Mouse (Mus musculus): Measurements from ENCODE around the gene Mical2.

Mical2 gene

GRCm38 (mm10) chr7:112320052-112320730 lies 94.5 kb downstream of the Mical2 start:
- DNase-seq, result peak; percentile 44

DNA sequence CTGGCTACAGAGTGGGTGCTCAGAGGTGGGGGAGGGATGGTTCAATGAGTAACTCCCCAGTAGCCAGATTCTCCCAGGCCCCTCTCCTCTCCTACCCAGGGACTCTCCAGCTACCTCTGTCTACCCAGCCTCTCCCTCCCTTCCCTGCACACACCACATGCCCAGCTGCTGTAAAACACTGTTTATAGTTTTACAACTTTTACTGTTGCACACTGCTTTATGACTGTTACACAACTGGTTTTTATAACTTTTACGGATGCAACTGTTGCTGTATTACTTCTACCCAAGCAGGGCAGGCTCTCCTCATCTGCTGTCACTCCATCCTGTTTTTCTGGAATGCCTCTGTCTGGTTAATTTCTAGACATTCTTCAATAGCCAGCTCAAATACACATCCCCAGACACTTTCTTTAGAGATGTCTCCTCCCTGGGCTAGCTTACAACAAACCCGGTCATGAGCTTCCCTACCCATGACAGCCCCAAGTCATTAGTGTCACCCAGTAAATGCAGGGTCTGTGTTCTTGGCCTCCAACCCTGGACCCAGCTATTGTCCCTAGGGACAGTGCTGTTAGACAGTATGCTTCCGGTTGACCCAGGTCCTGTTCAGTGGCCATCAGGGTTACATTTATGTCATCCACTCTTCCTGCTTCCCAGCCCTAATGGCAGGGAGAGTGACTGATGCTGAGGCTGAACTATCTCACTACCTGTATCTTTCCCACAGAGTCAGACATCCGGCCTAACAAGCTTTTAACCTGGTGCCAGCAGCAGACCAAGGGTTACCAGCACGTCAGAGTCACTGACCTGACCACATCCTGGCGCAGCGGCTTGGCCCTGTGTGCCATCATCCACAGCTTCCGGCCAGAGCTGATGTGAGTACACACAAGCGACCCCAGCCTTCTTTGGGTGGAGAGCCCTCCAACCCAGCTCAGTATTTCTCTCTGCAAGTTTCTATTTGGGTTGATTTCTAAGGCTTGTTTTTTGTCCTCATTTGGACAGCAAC lies 96.4 kb downstream of the Mical2 start:
- DNase-seq, result no peak

DNA sequence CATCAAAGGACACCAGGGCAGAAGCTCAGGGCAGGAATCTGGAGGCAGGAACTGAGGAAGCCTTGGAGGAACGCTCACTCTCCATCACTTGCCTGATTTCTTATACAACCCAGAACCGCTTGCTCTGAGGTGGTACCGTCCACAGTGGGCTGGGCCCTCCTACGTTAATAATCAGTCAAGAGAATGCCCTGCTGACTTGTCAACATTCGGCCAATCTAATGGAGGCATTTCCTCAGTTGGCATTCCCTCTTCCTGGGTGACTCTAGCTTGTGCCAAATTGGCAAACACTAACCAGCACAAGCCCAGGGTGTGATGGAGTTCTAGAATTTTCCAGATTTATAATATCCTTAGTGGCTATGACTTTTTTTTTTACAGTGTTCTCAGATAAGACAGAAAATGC lies 98.9 kb downstream of the Mical2 start:
- DNase-seq, result no peak

DNA sequence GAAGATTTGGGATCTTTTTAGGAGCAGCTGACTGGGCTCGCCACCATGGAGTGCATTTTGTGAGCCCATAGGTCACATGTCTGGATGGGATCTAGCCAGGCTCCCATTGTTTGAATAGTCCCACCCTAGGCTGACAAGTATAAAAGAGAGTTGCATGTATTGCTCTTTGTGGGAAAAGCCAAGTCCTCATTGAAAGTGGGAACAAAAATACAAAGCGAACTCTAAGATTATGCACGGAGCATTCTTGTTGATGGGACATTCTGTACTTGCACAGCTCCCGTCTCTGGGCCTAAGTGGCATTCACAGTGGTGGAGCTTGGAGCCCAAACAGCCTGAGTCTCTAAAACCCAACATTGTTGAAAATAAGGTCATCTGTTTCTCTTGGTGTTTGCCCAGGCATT lies 101.2 kb downstream of the Mical2 start:
- DNase-seq, result no peak

- peak; percentile 59 for DNase-seq
These were observed 103.3 kb downstream of the Mical2 start for GRCm38 (mm10) chr7:112328969-112329368.

GRCm38 (mm10) chr7:112329496-112329895 lies 103.8 kb downstream of the Mical2 start:
- no peak for DNase-seq

DNA sequence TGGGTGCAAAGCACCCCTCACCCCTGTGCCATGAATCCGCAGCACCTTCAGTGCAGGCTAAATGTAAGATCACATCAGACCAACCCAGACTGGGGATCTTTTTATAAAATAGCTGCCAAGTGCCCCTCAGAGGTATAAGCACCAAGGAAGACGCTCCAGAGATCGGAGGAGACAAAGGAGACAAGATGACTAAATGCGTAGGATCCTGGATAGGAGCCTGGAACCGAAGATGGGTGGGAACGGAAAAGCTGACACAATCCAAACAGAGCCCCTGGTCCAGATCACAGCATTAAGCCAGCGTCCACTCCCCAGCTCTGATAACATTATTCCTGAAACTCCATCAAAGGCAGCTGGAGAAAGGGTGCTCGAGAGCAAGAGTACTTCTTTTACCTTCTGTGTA lies 105.3 kb downstream of the Mical2 start:
- no peak for DNase-seq

DNA sequence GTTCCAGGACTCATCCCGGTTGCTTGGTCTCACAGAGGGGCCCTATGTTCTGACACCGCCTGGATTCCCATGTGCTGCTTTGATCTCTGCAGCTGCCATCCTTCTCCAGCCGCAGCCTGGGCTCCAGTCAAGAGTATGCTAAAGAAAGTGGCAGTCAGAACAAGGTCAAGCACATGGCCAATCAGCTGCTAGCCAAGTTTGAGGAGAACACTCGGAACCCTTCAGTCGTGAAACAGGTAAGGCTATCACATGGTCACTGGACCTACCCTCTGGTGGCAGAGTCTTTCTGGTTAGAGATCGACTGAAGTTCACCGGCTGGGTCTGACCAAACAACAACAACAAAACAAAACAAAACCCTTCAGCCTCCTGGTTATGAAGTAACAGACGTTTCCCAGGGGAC lies 106.1 kb downstream of the Mical2 start:
- DNase-seq, result no peak

DNA sequence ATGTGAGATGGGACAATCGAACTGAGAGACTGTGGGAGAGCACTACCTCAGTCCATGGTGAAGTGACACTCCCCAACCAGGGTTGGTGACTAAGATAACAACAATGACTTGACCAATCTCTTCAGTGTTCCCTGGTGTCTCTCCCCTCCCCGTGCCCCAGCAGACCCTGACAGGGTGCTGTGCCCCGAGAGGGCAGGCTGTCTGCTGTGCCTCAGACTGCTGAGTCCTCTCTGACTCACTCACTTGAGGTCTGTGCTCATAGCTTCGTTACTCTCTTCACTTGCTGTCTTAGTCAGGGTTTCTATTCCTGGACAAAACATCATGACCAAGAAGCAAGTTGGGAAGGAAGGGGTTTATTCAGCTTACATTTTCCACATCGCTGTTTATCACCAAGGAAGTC lies 106.8 kb downstream of the Mical2 start:
- no peak for DNase-seq

- DNase-seq, result no peak
These were observed 107.7 kb downstream of the Mical2 start for GRCm38 (mm10) chr7:112333404-112333803.

DNA sequence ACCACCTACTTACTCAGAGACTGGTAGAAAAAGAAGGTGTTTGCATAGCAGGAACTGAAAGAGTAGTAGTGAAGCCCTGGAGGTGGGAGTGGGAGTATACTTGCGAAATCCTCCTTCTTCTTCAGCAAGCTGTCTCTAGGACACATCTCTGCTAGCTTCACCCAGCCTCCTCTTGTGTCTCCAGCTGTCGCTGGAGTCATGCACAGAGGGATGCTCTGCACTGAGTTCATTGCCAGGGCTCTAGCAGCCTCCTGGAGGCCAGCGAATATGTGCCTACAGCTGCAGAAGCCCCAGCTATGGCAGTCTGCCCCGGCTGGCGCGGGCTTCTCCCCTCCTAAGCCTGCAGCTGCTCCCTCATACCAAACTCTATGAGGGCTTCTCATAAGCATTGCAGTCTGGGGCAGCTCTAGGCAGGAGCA lies 110.6 kb downstream of the Mical2 start:
- DNase-seq, result peak; percentile 43

- DNase-seq, result no peak
These were observed 111.1 kb downstream of the Mical2 start for GRCm38 (mm10) chr7:112336769-112337168.

- DNase-seq, result no peak
These were observed 112.1 kb downstream of the Mical2 start for GRCm38 (mm10) chr7:112337736-112338135.

GRCm38 (mm10) chr7:112341052-112341451 lies 115.4 kb downstream of the Mical2 start:
- no peak for DNase-seq

- DNase-seq, result no peak
These were observed 120.0 kb downstream of the Mical2 start for GRCm38 (mm10) chr7:112345687-112346086.

DNA sequence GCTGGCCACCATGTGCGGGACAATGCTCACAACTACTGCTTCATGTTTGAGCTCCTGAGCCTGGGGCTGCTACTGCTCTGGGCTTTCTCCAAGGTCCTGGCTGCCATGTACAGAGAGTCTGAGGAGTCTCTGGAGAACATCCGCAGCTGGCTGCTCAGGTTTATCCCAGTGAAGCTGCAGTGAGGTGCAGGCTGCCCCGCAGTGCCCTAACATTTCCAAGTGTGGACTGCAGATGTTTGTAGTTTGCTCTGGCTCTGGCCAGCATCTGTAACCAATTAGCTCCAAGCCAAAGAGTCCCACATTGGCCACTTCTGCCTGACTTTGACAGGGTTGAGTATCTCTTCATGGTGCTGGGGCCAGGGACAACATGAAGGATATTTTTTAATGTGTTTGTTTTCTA lies 125.9 kb downstream of the Mical2 start:
- no peak for DNase-seq

DNA sequence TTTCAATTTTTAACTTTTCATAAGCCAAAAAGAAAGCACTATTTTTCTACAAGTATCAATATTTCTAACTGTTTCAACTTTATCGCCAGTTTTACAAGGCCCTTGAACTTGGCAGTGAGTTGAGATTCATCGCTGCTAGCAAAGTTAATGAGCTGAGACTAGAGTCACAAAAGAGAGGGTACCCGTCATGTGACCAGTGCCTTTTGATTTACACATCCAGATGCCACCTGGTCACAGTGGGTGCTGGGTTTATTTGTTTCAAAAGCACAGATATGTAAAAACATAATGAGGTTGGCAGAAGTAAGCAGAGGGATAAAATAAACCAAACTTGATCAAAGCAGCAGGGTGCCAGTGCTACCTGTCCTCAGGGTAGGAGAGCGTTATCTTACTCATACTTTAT lies 126.3 kb downstream of the Mical2 start:
- no peak for DNase-seq

- no peak for DNase-seq
These were observed 127.4 kb downstream of the Mical2 start for GRCm38 (mm10) chr7:112353011-112353410.

- no peak for DNase-seq
These were observed 128.3 kb downstream of the Mical2 start for GRCm38 (mm10) chr7:112353939-112354338.

DNA sequence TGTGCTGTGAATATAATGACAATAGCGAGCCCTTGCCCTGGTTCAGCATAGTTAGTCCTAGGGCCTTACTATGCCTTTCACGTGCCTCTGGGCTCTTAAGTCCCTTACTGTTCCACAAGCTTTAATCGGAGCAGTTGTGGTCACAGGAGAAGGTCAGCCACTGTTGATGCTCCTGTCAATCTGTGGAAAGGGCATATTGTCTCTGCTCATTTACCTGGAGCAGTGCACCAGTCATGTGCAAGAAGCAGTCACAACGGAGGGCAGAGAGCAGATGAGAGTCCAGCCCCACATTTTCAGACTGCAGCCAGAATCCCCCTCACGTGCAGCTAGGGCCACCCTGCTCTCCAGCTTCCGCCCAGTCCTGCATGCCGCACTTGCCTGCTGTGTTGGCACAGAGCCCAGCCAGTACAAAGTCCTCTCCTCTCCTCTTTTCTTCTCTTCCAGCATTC lies 128.9 kb downstream of the Mical2 start:
- peak; percentile 33 for DNase-seq

DNA sequence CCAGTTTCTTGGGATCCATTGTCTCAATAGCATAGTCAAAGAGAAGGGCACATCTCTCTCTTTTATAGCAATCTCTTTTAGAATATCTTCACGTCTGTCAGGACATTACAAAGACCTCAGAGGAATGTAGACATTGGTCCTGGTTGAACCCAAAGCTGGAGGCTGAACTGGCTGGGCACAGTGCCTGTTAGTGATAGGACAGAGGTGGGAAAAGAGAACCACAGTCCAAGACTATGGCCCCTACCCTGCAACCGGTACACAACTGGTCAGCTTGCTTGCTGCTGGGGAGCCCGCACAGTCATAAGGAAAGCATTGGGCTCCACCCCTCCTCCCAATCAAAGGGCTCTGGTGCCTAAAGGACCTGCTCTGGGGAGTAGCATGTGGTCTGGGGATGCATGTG lies 133.9 kb downstream of the Mical2 start:
- no peak for DNase-seq

- no peak for DNase-seq
These were observed 137.0 kb downstream of the Mical2 start for GRCm38 (mm10) chr7:112362574-112363200.

- no peak for DNase-seq
These were observed 140.2 kb downstream of the Mical2 start for GRCm38 (mm10) chr7:112365864-112366263.

Measured in cerebellum, adult 11 months (tissue).